Mouse (Mus musculus) neural tube, embryonic 11.5 days (tissue): ENCODE data around the gene Asic2. TPM values are rescaled to one million over a fixed set of nuclear protein-coding genes. Genes with fewer than 3 reads are reported as not detected.

Source experiments
- ATAC-seq: fragments of 200-750 bp; cut with Nextera tagmentation; 2 replicates; pipeline ENCODE4 v1.8.0; 2017; ENCODE audit warnings: moderate number of reproducible peaks, mild to moderate bottlenecking, moderate TSS enrichment, moderate library complexity; ENCODE audit not compliant: insufficient read depth, low FRiP score, low TSS enrichment
- DNase-seq: peaks from one replicate; pipeline ENCODE4 v3.0.0-alpha.2; 2015; ENCODE audit warnings: low spot score
- H3K27ac ChIP-seq: fragments of 300-500 bp; sonication (generic); 2 replicates; pipeline ENCODE4 v1.5.1; 2014; ENCODE audit warnings: low read depth, mild to moderate bottlenecking, low read length
- H3K27me3 ChIP-seq: fragments of 300-500 bp; sonication (generic); 2 replicates; pipeline ENCODE4 v1.6.1; 2014; ENCODE audit warnings: mild to moderate bottlenecking, low read length, mixed read lengths; ENCODE audit not compliant: control insufficient read depth, insufficient read depth
- H3K36me3 ChIP-seq: fragments of 300-500 bp; sonication (generic); 2 replicates; pipeline ENCODE4 v1.6.1; 2014; ENCODE audit warnings: mild to moderate bottlenecking, low read length, moderate library complexity, mixed read lengths; ENCODE audit not compliant: control insufficient read depth, insufficient read depth
- H3K4me1 ChIP-seq: fragments of 300-500 bp; sonication (generic); 2 replicates; pipeline ENCODE4 v1.6.1; 2014; ENCODE audit warnings: low read length, mixed read lengths; ENCODE audit not compliant: control insufficient read depth, insufficient read depth
- H3K4me2 ChIP-seq: fragments of 300-500 bp; sonication (generic); 2 replicates; pipeline ENCODE4 v1.6.1; 2014; ENCODE audit warnings: low read depth, mild to moderate bottlenecking, moderate library complexity
- H3K4me3 ChIP-seq: fragments of 300-500 bp; sonication (generic); 2 replicates; pipeline ENCODE4 v1.5.1; 2014; ENCODE audit warnings: low read depth, low read length
- H3K9ac ChIP-seq: fragments of 300-500 bp; sonication (generic); 2 replicates; pipeline ENCODE4 v1.6.1; 2014; ENCODE audit warnings: mild to moderate bottlenecking, low read length
- H3K9me3 ChIP-seq: fragments of 300-500 bp; sonication (generic); 2 replicates; pipeline ENCODE4 v1.6.1; 2016; ENCODE audit warnings: low read length; ENCODE audit not compliant: control insufficient read depth
- WGBS: fragments of 180-500 bp; shearing (Covaris S2); extraction: QIAGEN DNeasy Blood & Tissue Kit; methylation state at CpG from one replicate; pipeline ENCODE4 v1.1.7; 2014; 5-methylcytosine and 5-hydroxymethylcytosine counted together
- polyA plus RNA-seq: library from polyadenylated mRNA; unstranded; fragments of >200 nt; fragmentation: Nextera tagmentation; extraction: Ambion mirVana; gene quantifications from 2 replicates; pipeline ENCODE4 v1.2.1, GENCODE M21; 2014

Asic2 gene
- polyA plus RNA-seq, 1 experiment from 2014 or later, result 2.5 TPM

- no peak within 1 kb of the TSS for H3K4me3 ChIP-seq
- H3K4me1 ChIP-seq, result no peaks in the 10 kb centered on the region
- DNase-seq (no peak), ATAC-seq (no peak)
- no peaks in the 10 kb centered on the region for H3K9me3 ChIP-seq
- no peak within 1 kb of the TSS for H3K4me2 ChIP-seq
- H3K9ac ChIP-seq, result no peak within 1 kb of the TSS
- H3K36me3 ChIP-seq, result no peaks in the 10 kb centered on the region
- H3K27ac ChIP-seq, result no peak within 1 kb of the TSS
- 76% methylated on average over 10 of the region's 10 CpGs for WGBS
- H3K27me3 ChIP-seq, result no peaks in the 10 kb centered on the region
Measured at GRCm38 (mm10) chr11:80858065-80858464, 1110.2 kb downstream of the Asic2 start, which contains the start of gene Spaca3. Gene Spaca3 (plus strand): TSS chr11:80858365.

GRCm38 (mm10) chr11:80856827-80857226, 1111.4 kb downstream of the Asic2 start:
- Histone ChIP-seq H3K4me3 (no peak overlapping the region), H3K9ac (no peak overlapping the region), H3K27me3 (no peaks in the 10 kb centered on the region), H3K4me2 (no peak overlapping the region), H3K4me1 (no peaks in the 10 kb centered on the region), H3K27ac (no peak overlapping the region), H3K36me3 (no peaks in the 10 kb centered on the region), H3K9me3 (no peaks in the 10 kb centered on the region)
- no peak for DNase-seq
- ATAC-seq, result no peak
- WGBS, result 88% methylated on average over 2 of the region's 2 CpGs

GRCm38 (mm10) chr11:80854908-80855307, 1113.3 kb downstream of the Asic2 start:
- no peak for ATAC-seq

GRCm38 (mm10) chr11:80854430-80854829, 1113.8 kb downstream of the Asic2 start:
- H3K9ac ChIP-seq, result no peak overlapping the region
- 90% methylated on average over 11 of the region's 11 CpGs for WGBS
- no peaks in the 10 kb centered on the region for H3K36me3 ChIP-seq
- H3K27me3 ChIP-seq, result no peaks in the 10 kb centered on the region
- ATAC-seq, result no peak
- DNase-seq, result no peak
- H3K27ac ChIP-seq, result no peak overlapping the region
- H3K9me3 ChIP-seq, result no peaks in the 10 kb centered on the region
- H3K4me3 ChIP-seq, result no peak overlapping the region
- H3K4me2 ChIP-seq, result no peak overlapping the region
- H3K4me1 ChIP-seq, result no peaks in the 10 kb centered on the region

More at GRCm38 (mm10) chr11:80854908-80855307, 1113.3 kb downstream of the Asic2 start:
- Histone ChIP-seq H3K9me3 (no peaks in the 10 kb centered on the region), H3K4me1 (no peaks in the 10 kb centered on the region), H3K4me2 (no peak overlapping the region), H3K36me3 (no peaks in the 10 kb centered on the region), H3K27me3 (no peaks in the 10 kb centered on the region), H3K27ac (no peak overlapping the region), H3K4me3 (no peak overlapping the region), H3K9ac (no peak overlapping the region)
- DNase-seq, result no peak
- WGBS, result 55% methylated on average over 7 of the region's 7 CpGs

- Histone ChIP-seq H3K9me3 (no peaks in the 10 kb centered on the region), H3K9ac (no peak overlapping the region), H3K4me2 (no peak overlapping the region), H3K36me3 (no peaks in the 10 kb centered on the region), H3K27ac (no peak overlapping the region), H3K4me1 (no peaks in the 10 kb centered on the region), H3K4me3 (no peak overlapping the region), H3K27me3 (no peaks in the 10 kb centered on the region)
- no peak for ATAC-seq
- 73% methylated on average over 3 of the region's 3 CpGs for WGBS
- no peak for DNase-seq
Measured at GRCm38 (mm10) chr11:80853014-80853413, 1115.2 kb downstream of the Asic2 start.

GRCm38 (mm10) chr11:80851859-80852258, 1116.4 kb downstream of the Asic2 start:
- WGBS, result 47% methylated on average over 5 of the region's 5 CpGs
- DNase-seq (no peak), ATAC-seq (no peak)
- H3K4me1 ChIP-seq, result no peaks in the 10 kb centered on the region
- no peaks in the 10 kb centered on the region for H3K36me3 ChIP-seq
- no peaks in the 10 kb centered on the region for H3K27me3 ChIP-seq
- H3K9me3 ChIP-seq, result no peaks in the 10 kb centered on the region
- H3K9ac ChIP-seq, result no peak overlapping the region
- H3K4me3 ChIP-seq, result no peak overlapping the region
- H3K27ac ChIP-seq, result no peak overlapping the region
- H3K4me2 ChIP-seq, result no peak overlapping the region

- WGBS, result 47% methylated on average over 5 of the region's 5 CpGs
- no peak for ATAC-seq
- no peaks in the 10 kb centered on the region for H3K4me1 ChIP-seq
- no peak overlapping the region for H3K4me2 ChIP-seq
- H3K4me3 ChIP-seq, result no peak overlapping the region
- DNase-seq, result no peak
- H3K27ac ChIP-seq, result no peak overlapping the region
- H3K36me3 ChIP-seq, result no peaks in the 10 kb centered on the region
- H3K9ac ChIP-seq, result no peak overlapping the region
- no peaks in the 10 kb centered on the region for H3K27me3 ChIP-seq
- no peaks in the 10 kb centered on the region for H3K9me3 ChIP-seq
Measured at GRCm38 (mm10) chr11:80848131-80848530, 1120.1 kb downstream of the Asic2 start.

- DNase-seq, result no peak
- WGBS, result 57% methylated on average over 3 of the region's 3 CpGs
- ATAC-seq, result no peak
Measured at GRCm38 (mm10) chr11:80846115-80846514, 1122.1 kb downstream of the Asic2 start.

GRCm38 (mm10) chr11:80845486-80845885, 1122.8 kb downstream of the Asic2 start:
- H3K4me2 ChIP-seq, result no peak overlapping the region
- ATAC-seq, result no peak
- H3K27me3 ChIP-seq, result no peaks in the 10 kb centered on the region
- no peak overlapping the region for H3K9ac ChIP-seq
- 62% methylated on average over 7 of the region's 7 CpGs for WGBS
- no peak for DNase-seq
- no peak overlapping the region for H3K27ac ChIP-seq
- no peaks in the 10 kb centered on the region for H3K4me1 ChIP-seq
- H3K36me3 ChIP-seq, result no peaks in the 10 kb centered on the region
- H3K4me3 ChIP-seq, result no peak overlapping the region
- H3K9me3 ChIP-seq, result no peaks in the 10 kb centered on the region

More at GRCm38 (mm10) chr11:80846115-80846514, 1122.1 kb downstream of the Asic2 start:
- no peak overlapping the region for H3K4me2 ChIP-seq
- H3K9ac ChIP-seq, result no peak overlapping the region
- no peak overlapping the region for H3K4me3 ChIP-seq
- no peaks in the 10 kb centered on the region for H3K36me3 ChIP-seq
- H3K27ac ChIP-seq, result no peak overlapping the region
- H3K27me3 ChIP-seq, result no peaks in the 10 kb centered on the region
- H3K4me1 ChIP-seq, result no peaks in the 10 kb centered on the region
- no peaks in the 10 kb centered on the region for H3K9me3 ChIP-seq
